8 mouse cellular contexts compared by ENCODE assay signal in genomic region chr2:60879966-60880788, GRCm38 (mm10).
DNase-seq lines count a peak whose midpoint lies in the region; ATAC-seq lines count a peak whose summit lies in the region.

No protein-coding gene starts in this region.

- WGBS in heart, embryonic 10.5 days, result 6% methylated on average over 14 of the region's 14 CpGs
- WGBS in forebrain, embryonic 12.5 days, result under 1% methylated on average over 14 of the region's 14 CpGs
- 13% methylated on average over 14 of the region's 14 CpGs for WGBS in liver, embryonic 13.5 days (ENCODE audit: insufficient replicate concordance)

- peak overlapping the region; percentile 94 for H3K4me3 ChIP-seq in heart, embryonic 10.5 days
- H3K4me3 ChIP-seq in forebrain, embryonic 12.5 days (replicated peaks), result peak overlapping the region; percentile 71
- peak overlapping the region; percentile 86 for H3K4me3 ChIP-seq in liver, embryonic 13.5 days (replicated peaks)

- H3K9ac ChIP-seq in forebrain, embryonic 12.5 days, result no peak overlapping the region
- H3K9ac ChIP-seq in liver, embryonic 13.5 days, result peak overlapping the region; percentile 92

- H3K4me1 ChIP-seq in heart, embryonic 10.5 days, result peaks cover 77% of the 10 kb centered on the region
- peaks cover 31% of the 10 kb centered on the region for H3K4me1 ChIP-seq in forebrain, embryonic 12.5 days
- peaks cover 79% of the 10 kb centered on the region for H3K4me1 ChIP-seq in liver, embryonic 13.5 days (replicated peaks)

- H3K27me3 ChIP-seq in heart, embryonic 10.5 days (ENCODE audit: insufficient read depth, poor library complexity, severe bottlenecking), result no peaks in the 10 kb centered on the region
- H3K27me3 ChIP-seq in forebrain, embryonic 12.5 days, result peaks cover 87% of the 10 kb centered on the region
- 0 out of 2 replicates have a peak, but pooled peaks cover 3% of the 10 kb centered on the region for H3K27me3 ChIP-seq in liver, embryonic 13.5 days

- peak overlapping the region; percentile 99 for H3K27ac ChIP-seq in heart, embryonic 10.5 days
- no peak overlapping the region for H3K27ac ChIP-seq in forebrain, embryonic 12.5 days
- H3K27ac ChIP-seq in liver, embryonic 13.5 days, result peak overlapping the region; percentile 91

- no peaks in the 10 kb centered on the region for H3K9me3 ChIP-seq in heart, embryonic 10.5 days
- H3K9me3 ChIP-seq in forebrain, embryonic 12.5 days, result no peaks in the 10 kb centered on the region
- H3K9me3 ChIP-seq in liver, embryonic 13.5 days (replicated peaks), result no peaks in the 10 kb centered on the region

- peak overlapping the region; percentile 98 for H3K4me2 ChIP-seq in forebrain, embryonic 12.5 days
- peak overlapping the region; percentile 95 for H3K4me2 ChIP-seq in liver, embryonic 13.5 days

- peaks cover 5% of the 10 kb centered on the region for H3K36me3 ChIP-seq in heart, embryonic 10.5 days
- H3K36me3 ChIP-seq in forebrain, embryonic 12.5 days (replicated peaks), result no peaks in the 10 kb centered on the region
- H3K36me3 ChIP-seq in liver, embryonic 13.5 days, result peaks cover 8% of the 10 kb centered on the region; the same call in 1 of the 2 replicates

- DNase-seq in heart, embryonic 10.5 days (ENCODE audit: low spot score), result no peak
- DNase-seq in heart, adult 8-10 months (ENCODE audit: low spot score), result no peak
- no peak for DNase-seq in liver, embryonic 13.5 days
- no peak for DNase-seq in thymus, postnatal 4 days
- DNase-seq in testis, postnatal 14 days (ENCODE audit: low spot score), result no peak
- DNase-seq in gastrocnemius, postnatal 25 days, result no peak

- ATAC-seq in CD4-positive, CD25-positive, alpha-beta regulatory T cell, adult 4 months, result peak; percentile 3
- no peak for ATAC-seq in forebrain, embryonic 12.5 days (ENCODE audit: low FRiP score)
- no peak for ATAC-seq in liver, embryonic 13.5 days (ENCODE audit: low read depth)
